Mouse (Mus musculus): ENCODE data around the gene Anxa6.

Anxa6 gene

GRCm38 (mm10) chr11:55031211-55031990 is 1.8 kb downstream of the Anxa6 start:
- no peak for DNase-seq (ENCODE audit: low spot score in 2 of 2)

GRCm38 (mm10) chr11:55028509-55028908 is 4.7 kb downstream of the Anxa6 start:
- DNase-seq (ENCODE audit: low spot score in 2 of 2) = no peak

GRCm38 (mm10) chr11:55027204-55027855 is 5.9 kb downstream of the Anxa6 start:
- DNase-seq (ENCODE audit: low spot score in 2 of 2) = no peak

- no peak for DNase-seq (ENCODE audit: low spot score in 2 of 2)
Measured at GRCm38 (mm10) chr11:55025896-55026295, 7.3 kb downstream of the Anxa6 start.

GRCm38 (mm10) chr11:55023583-55023982 is 9.7 kb downstream of the Anxa6 start:
- no peak for DNase-seq (ENCODE audit: low spot score in 2 of 2)

GRCm38 (mm10) chr11:55023049-55023564 is 10.1 kb downstream of the Anxa6 start:
- peak; percentile 55 to 57 for DNase-seq (ENCODE audit: low spot score in 2 of 2)

GRCm38 (mm10) chr11:55022508-55022907 is 10.7 kb downstream of the Anxa6 start:
- DNase-seq (ENCODE audit: low spot score in 2 of 2) = no peak

- DNase-seq (ENCODE audit: low spot score in 2 of 2) = no peak
Measured at GRCm38 (mm10) chr11:55021859-55022258, 11.4 kb downstream of the Anxa6 start.

- DNase-seq (ENCODE audit: low spot score in 2 of 2) = no peak
Measured at GRCm38 (mm10) chr11:55021458-55021857, 11.8 kb downstream of the Anxa6 start.

GRCm38 (mm10) chr11:55019711-55020110 is 13.5 kb downstream of the Anxa6 start:
- DNase-seq (ENCODE audit: low spot score in 2 of 2) = no peak

GRCm38 (mm10) chr11:55018034-55018433 is 15.2 kb downstream of the Anxa6 start:
- no peak for DNase-seq (ENCODE audit: low spot score in 2 of 2)

- DNase-seq (ENCODE audit: low spot score in 2 of 2) = no peak
Measured at GRCm38 (mm10) chr11:55017201-55017600, 16.0 kb downstream of the Anxa6 start.

- no peak for DNase-seq (ENCODE audit: low spot score in 2 of 2)
Measured at GRCm38 (mm10) chr11:55016758-55017157, 16.5 kb downstream of the Anxa6 start.

GRCm38 (mm10) chr11:55015831-55016241 is 17.4 kb downstream of the Anxa6 start:
- no peak for DNase-seq (ENCODE audit: low spot score in 2 of 2)

GRCm38 (mm10) chr11:55015264-55015663 is 18.0 kb downstream of the Anxa6 start:
- no peak for DNase-seq (ENCODE audit: low spot score in 2 of 2)

GRCm38 (mm10) chr11:55013802-55014201 is 19.4 kb downstream of the Anxa6 start:
- no peak for DNase-seq (ENCODE audit: low spot score in 2 of 2)

GRCm38 (mm10) chr11:55012551-55013521 is 20.4 kb downstream of the Anxa6 start:
- DNase-seq (ENCODE audit: low spot score in 2 of 2) = no peak

GRCm38 (mm10) chr11:55011440-55011839 is 21.8 kb downstream of the Anxa6 start:
- DNase-seq (ENCODE audit: low spot score in 2 of 2) = no peak

- DNase-seq (ENCODE audit: low spot score in 2 of 2) = no peak
Measured at GRCm38 (mm10) chr11:55008230-55008629, 25.0 kb downstream of the Anxa6 start.

- DNase-seq (ENCODE audit: low spot score in 2 of 2) = no peak
Measured at GRCm38 (mm10) chr11:55005684-55006083, 27.6 kb downstream of the Anxa6 start.

GRCm38 (mm10) chr11:55004970-55005502 is 28.2 kb downstream of the Anxa6 start:
- DNase-seq (ENCODE audit: low spot score in 2 of 2) = no peak

- no peak for DNase-seq (ENCODE audit: low spot score in 2 of 2)
Measured at GRCm38 (mm10) chr11:54998708-54999107, 34.5 kb downstream of the Anxa6 start.
